Mouse (Mus musculus): Measurements from ENCODE around the gene Cep78. TPM values are rescaled to one million over a fixed set of nuclear protein-coding genes. Genes with fewer than 3 reads are reported as not detected.

The Cep78 gene
- total RNA-seq, 2 experiments from 2014 or later, result 12.8 to 13.6 TPM

DNA sequence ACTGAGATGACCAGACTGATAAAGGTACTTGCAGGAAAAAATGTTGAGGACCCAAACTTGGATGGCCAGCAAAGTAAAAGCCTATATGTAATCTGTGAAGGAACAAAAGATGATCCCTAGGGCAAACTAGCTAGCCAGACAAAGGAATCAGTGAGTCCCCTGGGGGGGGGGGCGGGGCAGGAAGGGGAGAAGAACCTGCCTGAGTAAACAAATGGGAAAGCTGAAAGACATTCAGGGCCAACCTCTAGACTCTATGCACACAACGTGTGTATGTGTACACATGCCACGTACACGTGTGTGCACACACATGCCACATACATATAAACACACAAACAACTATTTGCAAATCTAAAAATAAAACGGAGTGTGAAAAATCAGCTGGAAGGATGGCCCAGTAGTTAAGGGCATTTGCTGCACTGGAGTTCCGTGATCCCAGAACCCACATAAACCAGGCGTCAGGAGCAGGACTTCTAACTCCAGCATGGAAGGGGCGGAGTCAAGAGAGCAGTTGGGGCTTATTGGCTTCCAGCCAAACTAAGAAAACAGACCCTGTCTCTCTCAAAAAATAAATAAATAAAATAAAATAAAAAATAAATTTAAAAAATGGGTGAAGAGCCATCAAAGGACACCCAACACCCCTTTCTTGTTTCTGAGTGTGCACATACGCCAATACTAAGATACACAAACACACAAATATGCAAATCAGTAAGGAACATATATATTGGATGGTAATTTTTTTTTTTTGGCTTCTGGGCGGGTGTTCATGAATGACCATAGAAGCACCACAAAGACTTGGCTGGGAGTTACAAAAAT is 1.7 kb downstream of the Cep78 start:
- no peak for DNase-seq (ENCODE audit: extremely low spot score in 1 of 2, low spot score in 2 of 2)
- intact Hi-C loops (cut with DNase I), result no loop called here

DNA sequence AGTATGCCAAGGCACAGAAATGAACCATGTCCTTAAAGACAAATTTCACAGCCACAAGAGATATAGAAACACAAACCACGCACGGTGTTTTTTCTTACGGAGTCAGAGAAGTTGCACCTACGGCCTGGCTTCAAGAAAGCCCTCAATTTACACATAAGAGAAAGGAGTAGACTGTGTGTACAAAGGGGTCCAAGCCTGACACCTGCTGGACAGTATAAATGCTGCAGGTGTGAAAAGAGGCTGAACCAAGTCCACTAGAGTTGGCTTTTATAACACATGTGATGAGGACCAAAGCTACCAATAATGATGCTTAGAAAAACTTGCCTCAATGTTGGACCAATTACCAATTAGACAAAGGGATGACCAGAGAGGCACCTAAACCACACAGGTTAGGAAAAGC is 2.9 kb downstream of the Cep78 start:
- intact Hi-C loops (cut with DNase I), result no loop called here
- DNase-seq (ENCODE audit: extremely low spot score in 1 of 2, low spot score in 2 of 2), result peak; percentile 39 to 57

DNA sequence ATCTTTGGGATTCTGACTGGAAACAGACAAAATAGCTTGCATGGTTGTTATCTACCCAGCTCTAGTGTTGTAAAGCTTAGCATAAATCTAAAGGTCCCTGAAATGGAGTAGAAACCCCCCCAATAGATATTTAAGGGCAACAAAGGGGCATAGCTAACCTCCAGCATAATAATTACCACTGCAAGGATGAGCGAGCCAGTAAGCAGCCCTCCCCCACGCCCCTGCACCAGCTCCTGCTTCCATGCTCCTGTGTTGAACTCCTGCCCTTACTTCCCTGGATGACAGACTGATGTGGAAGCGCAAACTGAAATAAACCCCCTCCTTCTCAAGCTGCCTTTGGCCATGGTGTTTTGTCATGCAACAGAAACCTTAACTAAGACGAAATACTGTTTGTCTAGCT is 11.4 kb downstream of the Cep78 start:
- intact Hi-C loops (cut with DNase I), result no loop called here

GRCm38 (mm10) chr19:15965082-15965481 is 19.7 kb downstream of the Cep78 start:
- DNase-seq (ENCODE audit: extremely low spot score in 1 of 2, low spot score in 2 of 2), result peak in 1 of 2 experiments; percentile 32
- intact Hi-C loops (cut with DNase I), result loop anchor here (10.0 kb wide), 1 partner anchor 1980 kb away; no protein-coding TSS in a partner anchor

More for the DNA sequence above, 11.4 kb downstream of the Cep78 start:
- no peak for DNase-seq (ENCODE audit: extremely low spot score in 1 of 2, low spot score in 2 of 2)

GRCm38 (mm10) chr19:15964533-15964932 is 20.3 kb downstream of the Cep78 start:
- intact Hi-C loops (cut with DNase I), result loop anchor here (10.0 kb wide), 1 partner anchor 1980 kb away; no protein-coding TSS in a partner anchor
- no peak for DNase-seq (ENCODE audit: extremely low spot score in 1 of 2, low spot score in 2 of 2)

- intact Hi-C loops (cut with DNase I), result loop anchor here (10.0 kb wide), 1 partner anchor 1978 kb away; no protein-coding TSS in a partner anchor
- DNase-seq (ENCODE audit: extremely low spot score in 1 of 2, low spot score in 2 of 2), result no peak
Observed at GRCm38 (mm10) chr19:15963011-15963695, 21.6 kb downstream of the Cep78 start.

GRCm38 (mm10) chr19:15962313-15962712 is 22.5 kb downstream of the Cep78 start:
- intact Hi-C loops (cut with DNase I), result loop anchor here (10.0 kb wide), 1 partner anchor 1978 kb away; no protein-coding TSS in a partner anchor
- no peak for DNase-seq (ENCODE audit: extremely low spot score in 1 of 2, low spot score in 2 of 2)

GRCm38 (mm10) chr19:15950225-15950624 is 34.6 kb downstream of the Cep78 start:
- no peak for DNase-seq (ENCODE audit: extremely low spot score in 1 of 2, low spot score in 2 of 2)
- intact Hi-C loops (cut with DNase I), result no loop called here

DNA sequence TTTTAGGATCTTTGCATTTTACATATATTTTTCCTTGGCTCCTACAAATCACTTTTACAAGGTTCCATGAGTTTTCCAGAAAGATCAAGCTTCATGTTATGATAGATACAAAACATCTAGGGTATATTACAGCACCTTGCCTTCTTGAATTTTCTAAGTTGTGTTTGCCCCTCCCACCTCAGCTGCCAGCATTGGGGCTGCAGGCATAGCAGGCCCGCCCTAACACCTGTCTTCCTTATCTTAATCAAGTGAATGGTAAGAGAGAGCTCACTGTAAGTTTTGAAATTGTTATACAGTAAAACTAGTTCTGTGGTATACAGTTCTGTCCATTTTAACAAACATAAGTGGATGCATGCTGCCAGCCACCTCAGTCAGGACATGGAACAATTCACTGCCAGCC is 35.9 kb downstream of the Cep78 start:
- intact Hi-C loops (cut with DNase I), result no loop called here

GRCm38 (mm10) chr19:15948426-15948825 is 36.4 kb downstream of the Cep78 start:
- intact Hi-C loops (cut with DNase I), result no loop called here
- DNase-seq (ENCODE audit: extremely low spot score in 1 of 2, low spot score in 2 of 2), result no peak

More for the DNA sequence above, 35.9 kb downstream of the Cep78 start:
- DNase-seq (ENCODE audit: extremely low spot score in 1 of 2, low spot score in 2 of 2), result no peak

DNA sequence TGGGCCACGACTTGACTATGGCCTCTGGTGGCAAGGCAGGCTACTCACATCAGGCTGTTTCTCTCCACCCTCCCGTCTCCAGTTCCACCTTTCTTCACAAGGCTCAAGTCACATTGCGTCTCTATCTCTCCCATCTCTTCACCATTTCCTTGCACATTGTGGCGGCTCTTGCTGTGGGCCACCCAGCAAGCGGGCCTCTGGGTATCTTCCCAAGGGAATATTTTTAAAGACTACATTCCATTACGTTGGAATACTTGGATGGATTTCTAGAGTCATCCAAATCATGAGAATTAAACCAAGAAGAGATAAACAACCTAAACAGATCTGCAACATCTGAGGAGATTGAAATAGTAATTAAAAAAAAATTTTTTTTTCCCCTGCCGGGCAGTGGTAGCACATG is 37.6 kb downstream of the Cep78 start, which contains the start of gene Psat1:
Gene Psat1, minus strand, starts transcription at position 101 of the 400 bp plus-strand sequence.
- DNase-seq (ENCODE audit: extremely low spot score in 1 of 2, low spot score in 2 of 2), result no peak
- intact Hi-C loops (cut with DNase I), result no loop called here

- no peak for DNase-seq (ENCODE audit: extremely low spot score in 1 of 2, low spot score in 2 of 2)
- intact Hi-C loops (cut with DNase I), result no loop called here
Observed at GRCm38 (mm10) chr19:15946663-15947062, 38.1 kb downstream of the Cep78 start.

DNA sequence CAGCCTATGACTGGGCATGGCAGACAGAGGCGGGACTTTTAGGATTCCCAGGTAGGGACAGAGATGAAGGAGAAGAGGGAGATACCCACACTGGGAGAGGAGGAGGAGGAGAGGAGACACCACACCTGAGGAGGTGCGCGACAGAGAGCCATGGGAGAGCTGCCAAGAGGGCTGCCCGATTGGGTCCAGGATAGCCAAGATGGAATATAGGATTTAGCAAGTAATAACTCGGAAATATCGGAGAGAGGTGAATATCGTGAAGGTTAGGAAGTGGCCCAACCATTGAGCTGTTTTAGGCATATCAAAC is 41.7 kb downstream of the Cep78 start:
- DNase-seq (ENCODE audit: extremely low spot score in 1 of 2, low spot score in 2 of 2), result no peak
- intact Hi-C loops (cut with DNase I), result no loop called here

DNA sequence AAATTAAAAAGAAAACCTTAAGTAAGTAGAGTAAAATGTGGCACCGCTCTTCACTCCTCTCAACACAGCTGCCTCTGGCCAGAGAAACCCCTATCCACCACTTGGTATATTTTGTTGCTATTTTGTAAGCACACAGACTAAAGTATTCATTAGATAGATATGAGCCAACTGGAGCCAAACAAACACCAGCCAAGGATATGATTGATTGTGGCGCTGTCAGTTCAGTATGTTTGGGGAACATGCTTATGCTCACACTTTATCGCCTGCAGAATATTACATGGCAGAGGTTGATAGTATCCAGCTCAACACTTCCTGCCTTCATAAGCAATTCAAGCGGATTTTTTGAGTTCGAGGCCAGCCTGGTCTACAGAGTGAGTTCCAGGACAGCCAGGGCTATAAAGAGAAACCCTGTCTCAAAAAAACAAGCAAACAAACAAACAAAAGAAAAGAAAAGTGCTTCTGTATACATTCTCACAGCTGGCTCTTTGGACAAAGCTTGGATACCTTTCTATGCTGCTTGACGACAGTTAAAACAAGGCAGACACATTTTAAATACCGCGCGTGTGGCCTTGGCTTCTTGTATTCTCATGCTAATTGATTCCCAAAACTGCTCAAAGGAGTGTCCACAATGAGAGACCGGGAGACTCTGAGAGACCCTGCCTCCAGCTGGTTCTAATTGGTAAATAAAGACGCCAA is 42.2 kb downstream of the Cep78 start:
- no peak for DNase-seq (ENCODE audit: extremely low spot score in 1 of 2, low spot score in 2 of 2)
- intact Hi-C loops (cut with DNase I), result no loop called here

GRCm38 (mm10) chr19:15941399-15941798 is 43.4 kb downstream of the Cep78 start:
- DNase-seq (ENCODE audit: extremely low spot score in 1 of 2, low spot score in 2 of 2), result no peak
- intact Hi-C loops (cut with DNase I), result no loop called here

DNA sequence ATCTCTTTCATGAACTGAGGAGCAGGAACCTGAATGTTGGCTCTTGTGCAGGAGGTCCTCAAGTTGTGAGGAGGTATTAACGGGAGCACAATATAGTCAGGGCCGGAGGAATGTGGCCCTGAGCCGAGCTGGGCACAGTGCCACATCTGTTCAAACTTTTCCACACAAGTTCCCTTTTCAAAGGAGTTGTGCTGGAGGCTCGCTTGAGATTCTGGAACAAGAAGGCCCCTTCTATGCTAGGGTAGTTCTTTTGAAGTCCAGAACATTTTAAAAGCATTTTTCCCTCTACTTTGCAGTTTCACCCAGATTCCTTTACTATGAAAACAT is 59.1 kb downstream of the Cep78 start:
- DNase-seq (ENCODE audit: extremely low spot score in 1 of 2, low spot score in 2 of 2), result peak; percentile 78 to 86
- intact Hi-C loops (cut with DNase I), result no loop called here

GRCm38 (mm10) chr19:15924866-15925718 is 59.7 kb downstream of the Cep78 start:
- peak; percentile 91 to 93 for DNase-seq (ENCODE audit: extremely low spot score in 1 of 2, low spot score in 2 of 2)
- intact Hi-C loops (cut with DNase I), result no loop called here

DNA sequence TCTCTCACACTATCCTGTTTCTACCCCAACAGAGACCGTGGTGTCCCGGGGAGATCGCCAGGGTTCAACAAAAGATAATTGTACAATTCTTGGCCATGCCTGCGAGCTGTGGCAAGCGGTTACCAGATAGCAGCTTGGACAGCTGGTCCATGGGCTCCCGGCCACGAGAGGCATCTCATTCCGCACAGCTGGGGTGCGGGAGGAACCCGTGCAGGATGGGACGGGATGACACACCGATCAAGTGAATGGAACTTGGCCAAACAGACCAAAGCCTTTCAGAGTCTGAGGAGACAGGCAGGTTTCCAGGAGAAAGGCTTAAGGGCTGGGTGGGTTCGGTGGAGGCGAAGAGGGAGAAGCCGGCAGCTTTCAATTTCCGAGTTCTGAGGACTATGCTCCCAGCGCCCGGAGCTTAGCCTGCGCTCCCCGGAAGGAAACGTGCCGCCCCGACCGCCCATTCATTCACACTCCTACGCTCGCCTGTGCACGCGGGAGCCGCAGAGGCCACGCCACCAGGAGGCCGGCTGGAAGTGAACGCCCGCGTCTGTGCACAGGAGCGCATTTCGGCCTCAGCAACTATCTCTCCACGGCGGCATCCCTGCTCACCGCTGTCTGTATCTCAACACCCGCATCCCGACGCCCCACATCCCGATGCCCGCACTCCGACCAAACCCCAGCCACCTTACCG is 60.5 kb downstream of the Cep78 start:
- DNase-seq (ENCODE audit: extremely low spot score in 1 of 2, low spot score in 2 of 2), result peak; percentile 71 to 75
- intact Hi-C loops (cut with DNase I), result no loop called here
